Mouse (Mus musculus): ENCODE data around the gene Lmf1. TPM values are rescaled to one million over a fixed set of nuclear protein-coding genes. Genes with fewer than 3 reads are reported as not detected.

Gene Lmf1
- total RNA-seq, 4 experiments from 2014 or later: 27.0 to 33.4 (median 28.4) TPM

DNA sequence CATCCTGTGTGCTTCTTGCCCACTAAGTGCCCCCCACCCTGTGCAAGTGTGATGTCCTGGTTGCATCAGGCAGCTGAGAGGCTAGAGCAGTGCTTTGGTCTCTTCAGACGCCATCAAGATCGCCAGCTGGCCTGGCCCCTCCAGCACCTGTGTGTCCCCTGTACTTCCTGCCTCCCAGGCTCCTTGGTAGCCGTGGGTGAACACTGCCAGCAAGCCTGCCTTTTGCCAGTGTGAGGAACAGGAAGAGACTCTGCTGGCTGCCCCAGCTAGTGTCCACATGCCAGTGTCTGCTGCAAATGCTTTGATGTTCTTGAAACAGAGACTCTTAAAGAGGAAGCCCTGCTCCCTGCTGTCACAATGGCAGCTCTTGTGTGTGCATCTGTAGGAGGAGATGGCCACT, 18.7 kb downstream of the Lmf1 start:
- DNase-seq (ENCODE audit: low spot score in 2 of 2): no peak

DNA sequence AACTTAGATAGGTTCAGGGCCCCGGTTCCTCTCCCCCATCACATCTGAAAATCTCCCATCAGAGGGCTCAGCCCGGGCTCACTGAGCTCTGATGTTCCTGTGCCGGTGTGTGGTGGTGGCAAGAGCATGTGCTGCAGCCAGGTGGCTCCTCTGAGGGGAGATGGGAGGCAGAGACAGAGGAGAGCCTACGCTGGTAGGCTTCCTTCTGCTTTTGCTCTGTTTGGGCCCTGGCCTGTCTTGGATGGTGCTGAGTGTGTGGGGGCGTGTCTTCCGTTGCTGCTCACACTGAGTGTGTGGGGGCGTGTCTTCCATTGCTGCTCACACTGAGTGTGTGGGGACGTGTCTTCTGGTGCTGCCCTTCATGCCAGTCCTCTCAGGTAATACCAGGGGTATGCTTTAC, 23.5 kb downstream of the Lmf1 start:
- no peak for DNase-seq (ENCODE audit: low spot score in 2 of 2)

DNA sequence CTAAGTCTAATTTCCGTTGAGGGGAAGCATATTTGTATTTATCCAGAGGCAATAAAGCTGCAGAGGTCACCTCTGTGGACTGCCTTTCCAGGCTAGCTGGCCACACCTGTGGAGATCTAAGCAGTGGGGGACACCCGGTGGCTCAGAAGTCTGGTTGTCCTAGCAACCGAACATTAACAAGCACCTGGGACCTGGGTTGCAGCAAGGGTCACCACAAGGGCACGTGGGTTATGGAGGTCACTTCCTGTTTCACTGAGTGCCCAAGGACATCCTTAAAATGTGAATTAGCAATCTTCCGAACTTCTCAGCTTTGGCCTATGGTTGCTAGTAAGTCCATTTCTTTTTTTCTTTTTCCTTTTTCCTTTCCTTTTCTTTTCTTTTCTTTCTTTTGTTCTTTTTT, 25.3 kb downstream of the Lmf1 start:
- DNase-seq (ENCODE audit: low spot score in 2 of 2): no peak

DNA sequence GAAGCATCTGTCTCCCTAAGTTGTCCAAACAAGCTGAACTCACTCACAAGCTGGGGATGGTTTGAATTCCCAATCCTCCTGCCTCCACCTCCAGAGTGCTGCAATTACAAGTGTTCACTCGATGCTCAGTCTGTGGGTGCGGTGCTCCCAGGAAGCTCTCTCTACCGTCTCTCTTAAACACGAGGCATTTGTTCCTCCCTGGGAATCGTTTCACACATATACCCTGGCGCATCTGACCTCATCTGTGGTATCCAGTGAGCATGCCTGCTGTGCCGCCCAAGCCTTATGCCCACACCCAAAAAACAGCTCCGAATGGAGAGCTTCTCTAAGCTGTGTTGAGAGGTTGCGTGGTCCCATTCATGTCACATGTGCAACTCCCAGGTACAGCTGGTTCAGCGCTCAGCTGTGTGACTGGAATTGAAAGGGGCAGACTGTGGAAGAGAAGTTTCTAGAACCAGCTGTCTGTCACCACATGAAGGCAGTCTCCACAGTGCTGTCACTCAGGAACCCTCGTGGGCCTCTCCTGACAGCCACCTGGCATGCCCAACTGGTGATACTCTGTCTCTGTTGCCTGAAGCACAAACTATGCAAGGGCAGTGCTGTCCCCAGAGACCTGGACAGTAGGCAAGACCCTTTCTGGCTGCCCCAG, 29.4 kb downstream of the Lmf1 start:
- no peak for DNase-seq (ENCODE audit: low spot score in 2 of 2)

DNA sequence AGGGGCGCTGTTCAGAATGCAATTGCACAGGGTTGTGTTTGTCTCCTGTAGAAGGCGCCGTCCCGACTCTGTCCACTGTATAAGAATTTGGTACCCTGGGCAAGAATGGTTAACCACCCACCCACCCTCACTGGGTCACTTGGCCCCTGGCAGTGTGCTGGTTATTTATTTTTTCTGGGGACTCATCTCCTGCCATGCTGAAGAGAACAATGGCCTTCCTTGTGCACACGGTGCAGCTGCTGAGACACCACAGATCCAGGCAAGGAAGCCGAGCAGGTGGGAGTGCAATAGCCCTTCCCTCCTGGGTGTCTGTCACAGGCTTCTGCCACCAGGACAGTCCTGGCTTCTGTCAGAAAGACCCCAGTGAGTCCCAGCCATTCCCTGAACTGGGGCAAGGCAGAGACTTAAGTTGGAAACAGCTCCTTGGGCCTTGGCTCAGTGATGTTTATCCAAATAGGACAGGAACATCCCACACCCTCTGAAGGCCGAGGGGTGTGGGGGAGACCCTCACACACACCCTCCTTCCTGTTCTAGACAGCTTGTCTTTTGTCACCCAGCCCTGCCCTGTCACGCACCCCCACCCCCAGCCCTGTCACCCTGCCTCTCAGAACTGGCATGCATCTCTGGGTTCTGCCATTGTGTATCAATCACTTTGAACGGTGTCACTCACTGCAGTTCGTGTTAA, 30.1 kb downstream of the Lmf1 start:
- no peak for DNase-seq (ENCODE audit: low spot score in 2 of 2)

DNA sequence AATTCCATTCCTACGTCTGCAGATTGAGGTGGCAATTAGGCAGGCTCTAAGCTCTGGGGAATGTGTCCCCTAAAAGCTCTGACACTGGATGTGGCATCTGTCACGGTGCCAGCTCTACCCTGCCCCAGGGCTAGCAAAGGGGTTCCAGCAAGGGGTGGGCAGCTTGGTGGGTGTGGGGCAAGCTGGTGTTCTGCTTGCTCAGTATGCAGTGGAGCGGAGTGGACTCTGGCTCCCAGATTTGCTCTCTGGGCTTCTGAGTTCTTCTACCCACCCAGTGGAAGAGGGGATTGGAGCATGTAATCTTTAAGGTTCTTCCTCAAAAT, 30.6 kb downstream of the Lmf1 start:
- no peak for DNase-seq (ENCODE audit: low spot score in 2 of 2)

DNA sequence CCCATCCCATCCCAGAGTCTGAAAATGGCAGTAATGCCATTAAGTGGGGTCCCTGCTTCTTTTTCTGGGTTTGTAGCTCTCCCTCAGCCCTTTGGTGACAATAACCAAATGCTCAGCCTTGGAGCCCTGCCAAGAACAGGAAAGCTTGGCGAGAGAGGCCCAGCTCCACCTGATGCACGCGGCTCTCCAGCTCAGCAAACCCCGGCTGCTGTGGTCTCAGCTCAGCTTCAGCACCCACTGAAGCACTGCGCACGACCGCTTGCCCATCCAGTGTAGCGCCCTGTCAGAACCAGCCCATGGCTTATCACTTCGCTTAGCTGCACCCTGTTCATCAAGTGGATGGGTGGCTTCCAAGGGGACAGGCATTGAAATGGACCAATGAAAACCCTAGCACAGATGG, 31.3 kb downstream of the Lmf1 start:
- DNase-seq (ENCODE audit: low spot score in 2 of 2): no peak

DNA sequence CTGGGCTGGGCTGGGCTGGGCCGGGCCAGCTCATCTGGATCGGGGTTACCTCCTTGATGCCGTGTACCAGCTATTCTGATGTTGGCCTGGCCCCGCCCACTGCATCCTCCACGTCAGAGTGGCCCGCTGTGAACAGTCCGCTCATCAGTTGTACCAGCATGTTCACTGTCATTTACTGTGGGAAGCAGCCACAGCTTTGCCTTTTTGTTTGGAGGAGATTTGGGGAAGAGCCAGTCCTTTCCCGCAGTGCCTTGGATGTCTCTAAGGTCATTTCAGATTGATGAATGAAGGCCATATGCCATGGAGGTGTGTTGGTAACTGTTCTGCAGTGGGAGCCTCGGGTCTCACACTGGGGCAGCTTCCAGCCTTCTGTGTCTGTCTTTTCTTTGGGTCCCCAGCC, 33.7 kb downstream of the Lmf1 start:
- DNase-seq (ENCODE audit: low spot score in 2 of 2): no peak

DNA sequence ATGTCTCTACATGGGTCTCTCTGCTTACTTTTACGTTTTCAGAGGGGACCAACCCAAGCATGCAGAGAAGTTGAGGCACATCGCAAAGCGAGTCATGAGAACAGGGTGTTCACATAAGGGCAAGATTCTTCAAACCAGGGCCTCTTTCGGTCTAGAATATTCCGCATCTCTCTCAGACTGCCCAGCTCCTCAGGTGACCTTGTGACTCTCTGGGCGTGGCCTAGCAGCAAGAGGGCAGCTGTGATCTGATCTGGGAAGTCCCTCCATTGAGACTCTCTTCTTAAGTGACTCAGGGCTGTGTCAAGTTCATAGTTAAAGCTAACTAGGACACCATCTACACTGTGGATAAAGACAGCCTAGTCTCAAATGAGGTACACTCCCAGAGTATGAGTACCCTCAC, 34.4 kb downstream of the Lmf1 start:
- no peak for DNase-seq (ENCODE audit: low spot score in 2 of 2)

DNA sequence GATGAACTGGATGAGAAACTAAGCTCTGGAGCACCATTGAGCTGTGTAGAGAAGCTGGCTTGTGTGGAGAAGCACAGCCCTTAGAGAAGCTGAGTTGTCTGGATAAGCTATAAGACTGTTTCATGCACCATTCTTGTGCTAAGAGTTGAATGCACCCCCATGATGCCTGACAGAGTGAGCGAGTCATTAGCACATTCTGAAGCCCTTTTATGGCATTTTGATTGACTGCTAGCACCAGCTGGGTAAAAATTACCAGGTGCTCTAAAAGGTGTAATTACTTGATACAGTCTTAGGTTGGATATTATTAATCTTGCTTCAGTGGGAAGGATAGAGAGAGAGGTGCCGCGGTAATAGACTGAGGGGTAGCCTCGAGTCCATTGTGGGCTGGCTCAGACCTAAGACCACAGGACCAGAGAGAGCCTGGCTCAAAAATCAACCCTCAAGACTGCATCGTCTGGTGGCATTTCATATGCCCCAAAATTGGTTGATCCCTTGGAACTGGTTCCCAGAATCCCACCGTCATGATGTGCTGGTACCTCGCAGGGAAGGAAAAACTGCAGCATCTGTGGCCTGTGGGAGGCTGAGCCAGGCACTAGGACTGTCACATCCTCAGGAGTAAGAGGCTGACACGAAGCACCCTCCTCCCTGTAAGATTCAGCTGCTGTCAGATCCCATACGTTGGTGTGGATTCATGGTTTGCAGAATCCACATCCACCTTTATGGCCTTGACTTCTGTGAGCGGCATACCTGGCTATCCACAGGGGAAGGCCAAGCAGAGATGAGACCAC, 36.0 kb downstream of the Lmf1 start:
- no peak for DNase-seq (ENCODE audit: low spot score in 2 of 2)

DNA sequence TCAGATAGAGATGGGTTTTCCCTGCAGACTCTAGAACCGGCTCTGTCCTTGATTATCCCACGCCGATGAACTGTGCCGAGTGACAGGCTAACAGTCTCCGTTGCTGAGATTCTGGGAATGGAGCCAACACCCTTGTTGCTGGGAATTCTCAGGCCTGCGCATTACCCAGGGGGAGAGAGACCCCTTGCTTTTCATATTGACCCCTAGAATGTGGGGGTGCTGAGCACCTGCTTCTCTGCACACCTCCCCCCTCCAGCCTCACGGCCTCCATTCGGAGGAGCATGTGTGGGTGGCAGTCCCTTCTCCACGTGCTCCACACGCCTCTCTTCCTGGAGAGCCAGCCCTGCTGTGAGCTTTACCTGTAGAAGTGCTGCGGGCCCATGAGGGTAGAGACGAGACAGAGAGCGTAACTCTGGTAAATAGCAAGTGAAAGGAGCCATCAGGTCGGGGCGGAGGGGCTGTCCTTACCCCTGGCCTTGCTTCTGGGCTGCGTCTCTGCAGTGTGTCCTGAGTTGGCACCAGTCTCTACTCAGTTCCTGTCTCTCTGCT, 39.7 kb downstream of the Lmf1 start:
- DNase-seq (ENCODE audit: low spot score in 2 of 2): no peak

DNA sequence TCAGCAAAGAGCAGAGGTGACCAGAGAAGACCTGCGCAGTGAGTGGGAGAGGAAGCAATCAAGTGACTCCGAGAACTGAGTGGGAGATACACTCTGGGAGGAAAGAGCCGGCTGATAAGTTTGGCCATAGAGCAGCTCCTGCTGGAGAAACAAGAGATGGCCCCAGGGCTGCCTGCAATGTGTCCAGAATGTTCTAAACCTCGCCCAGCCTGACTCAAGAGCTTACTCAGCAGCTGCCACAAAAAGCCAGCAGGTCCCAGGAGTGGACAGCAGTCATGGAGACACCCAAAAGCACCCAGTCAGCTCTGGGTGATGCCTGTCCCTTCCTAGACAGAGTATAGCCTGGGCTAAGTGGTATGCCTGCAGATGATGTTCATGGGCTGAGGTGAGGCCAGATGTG, 44.6 kb downstream of the Lmf1 start:
- no peak for DNase-seq (ENCODE audit: low spot score in 2 of 2)

DNA sequence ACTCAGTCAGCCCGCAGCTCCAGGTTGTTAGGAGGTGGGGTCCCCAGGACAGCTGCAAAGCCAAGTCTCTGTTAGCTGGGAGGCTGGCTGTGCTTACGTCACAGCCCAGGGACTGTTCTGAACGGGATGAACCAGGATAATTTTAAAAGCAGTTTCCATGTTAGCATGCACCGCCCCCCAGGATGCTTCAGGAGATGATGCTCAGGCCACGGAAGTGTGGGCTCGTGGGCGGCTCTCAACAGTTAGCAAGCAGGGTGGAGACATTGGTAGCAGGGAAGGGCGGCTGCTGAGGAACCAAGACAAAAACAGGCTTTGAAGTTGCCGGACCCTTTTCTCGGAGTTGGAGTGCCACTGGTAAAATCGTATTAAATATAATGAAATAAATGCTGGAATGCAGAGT, 45.0 kb downstream of the Lmf1 start:
- peak; percentile 65 to 70 for DNase-seq (ENCODE audit: low spot score in 2 of 2)

DNA sequence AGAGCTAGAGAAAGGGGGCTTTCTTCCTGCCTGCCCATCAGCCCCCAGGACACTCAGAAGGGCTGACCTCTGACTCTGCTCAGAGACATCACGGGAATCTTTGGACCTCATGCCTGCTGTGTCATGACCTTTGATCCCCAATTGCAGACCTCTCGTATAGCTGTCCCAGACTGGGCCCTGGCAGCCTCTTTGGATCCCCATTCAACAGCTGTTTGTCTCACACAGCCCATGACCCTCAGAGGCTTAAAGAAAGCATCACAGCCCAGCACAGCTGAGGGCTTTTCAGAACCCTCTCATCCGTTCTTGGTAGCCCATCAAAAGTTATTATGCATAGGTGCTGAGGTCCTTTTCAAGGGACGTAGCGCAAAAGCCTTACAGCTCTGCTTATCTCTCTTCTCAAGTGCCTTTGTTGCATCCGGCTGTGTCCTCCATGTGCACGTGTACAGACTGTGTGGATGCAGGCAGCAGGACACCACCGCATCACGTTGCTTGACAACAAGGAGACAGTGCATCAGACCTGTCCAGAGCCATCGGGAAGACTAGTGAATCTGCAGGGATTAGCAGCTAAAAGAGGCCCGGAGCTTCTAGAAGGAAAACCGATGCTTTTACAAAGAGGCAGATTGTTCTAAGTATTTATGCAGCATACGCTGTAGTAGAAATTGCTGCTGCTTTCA, 45.7 kb downstream of the Lmf1 start:
- DNase-seq (ENCODE audit: low spot score in 2 of 2): no peak

DNA sequence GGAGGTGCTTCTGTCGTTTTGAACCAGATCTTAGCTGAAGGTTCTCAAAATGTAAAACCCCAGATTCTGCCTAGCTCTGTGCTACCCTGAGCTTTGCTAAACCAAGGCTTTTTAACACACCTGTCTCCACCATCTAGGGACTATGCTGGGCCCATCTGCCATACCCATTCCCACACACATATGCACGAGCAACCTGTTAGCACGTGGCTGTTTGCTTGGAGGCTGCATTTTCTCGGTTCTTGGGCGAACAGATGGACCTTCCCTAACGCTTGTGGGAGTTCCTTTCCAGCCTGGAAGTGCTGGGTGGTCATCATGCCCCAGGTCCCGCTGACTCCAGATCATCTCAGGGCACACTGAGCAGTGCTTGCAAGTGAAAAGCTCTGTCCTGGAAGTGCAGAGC, 46.4 kb downstream of the Lmf1 start:
- peak; percentile 71 to 74 for DNase-seq (ENCODE audit: low spot score in 2 of 2)

DNA sequence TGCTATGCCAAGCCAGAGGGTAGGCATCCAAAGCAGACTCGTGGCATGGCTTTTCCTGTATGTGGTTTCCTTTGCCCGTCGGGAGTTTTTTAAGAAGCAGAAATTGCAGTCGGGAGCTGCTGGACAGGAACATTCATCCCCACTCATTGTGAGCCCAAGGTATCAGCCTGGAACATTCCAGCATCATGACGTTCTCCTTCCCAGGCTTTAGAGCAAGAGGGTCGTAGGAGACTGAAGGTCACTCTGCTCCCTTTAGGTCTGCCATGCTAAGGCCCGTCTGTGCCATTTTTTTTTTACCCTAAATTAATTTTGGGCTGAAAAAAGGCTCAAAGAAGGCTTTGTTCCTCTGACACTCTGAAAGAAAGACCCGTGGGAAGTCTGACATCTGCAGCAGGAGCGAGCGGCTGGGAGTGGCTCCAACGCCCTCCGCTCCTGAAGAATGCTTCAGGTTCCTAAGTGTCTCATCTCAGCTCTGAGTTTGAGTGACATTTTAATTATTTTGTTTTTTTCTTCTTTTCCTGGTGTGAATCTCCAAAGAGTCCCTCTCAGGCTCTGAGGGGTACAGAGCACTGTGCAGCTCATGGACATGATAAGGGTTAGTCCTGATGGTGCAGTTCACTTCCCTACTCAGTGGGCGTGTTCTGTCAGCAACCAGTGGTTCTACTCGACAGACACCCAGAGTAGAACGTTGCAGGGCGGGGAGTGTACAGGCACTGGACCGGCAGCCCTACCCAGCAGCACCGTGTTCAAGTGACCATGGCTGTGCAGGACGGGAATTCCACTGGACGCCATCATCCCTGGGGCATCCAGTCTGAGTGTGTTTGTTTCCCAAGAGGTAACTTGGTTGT, 47.5 kb downstream of the Lmf1 start:
- no peak for DNase-seq (ENCODE audit: low spot score in 2 of 2)

DNA sequence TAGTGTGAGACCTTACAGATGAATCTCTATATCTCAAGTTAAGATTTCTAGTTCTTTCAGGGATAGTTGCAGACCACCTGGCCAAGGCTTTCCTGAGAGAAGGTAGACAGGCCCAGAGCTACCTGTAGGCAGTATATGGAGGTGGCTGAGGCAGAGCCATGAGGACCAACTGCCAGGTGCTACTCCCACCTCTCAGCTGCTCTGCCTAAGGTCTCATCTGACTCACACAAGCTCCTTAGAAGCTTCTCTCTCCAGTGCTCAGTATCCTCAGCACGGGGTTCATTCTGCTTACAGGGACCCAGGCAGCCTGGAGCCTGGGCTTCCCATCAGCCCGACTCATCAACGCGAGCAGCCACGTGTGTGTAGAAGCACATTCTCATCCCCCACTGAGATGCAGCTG, 51.4 kb downstream of the Lmf1 start:
- DNase-seq (ENCODE audit: low spot score in 2 of 2): no peak

DNA sequence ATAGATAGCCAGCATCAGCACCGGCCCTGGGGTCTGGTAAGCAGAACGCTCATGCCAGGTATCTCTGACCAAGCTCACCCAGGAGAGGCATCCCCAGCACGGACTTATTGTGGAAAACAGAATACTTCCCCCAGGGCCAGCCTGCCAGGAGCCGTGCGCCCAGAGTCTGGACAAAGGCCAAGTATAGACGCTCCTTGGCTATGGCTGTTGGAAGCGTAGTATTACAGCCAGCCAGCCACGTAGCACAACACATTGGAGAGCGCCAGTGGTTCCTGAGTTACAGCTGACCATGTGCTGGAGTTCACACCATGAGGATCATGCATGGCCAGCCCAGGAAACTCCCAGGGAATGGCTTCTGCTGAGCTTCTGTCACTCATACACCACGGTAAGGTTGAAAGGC, 55.2 kb downstream of the Lmf1 start:
- DNase-seq (ENCODE audit: low spot score in 2 of 2): no peak

DNA sequence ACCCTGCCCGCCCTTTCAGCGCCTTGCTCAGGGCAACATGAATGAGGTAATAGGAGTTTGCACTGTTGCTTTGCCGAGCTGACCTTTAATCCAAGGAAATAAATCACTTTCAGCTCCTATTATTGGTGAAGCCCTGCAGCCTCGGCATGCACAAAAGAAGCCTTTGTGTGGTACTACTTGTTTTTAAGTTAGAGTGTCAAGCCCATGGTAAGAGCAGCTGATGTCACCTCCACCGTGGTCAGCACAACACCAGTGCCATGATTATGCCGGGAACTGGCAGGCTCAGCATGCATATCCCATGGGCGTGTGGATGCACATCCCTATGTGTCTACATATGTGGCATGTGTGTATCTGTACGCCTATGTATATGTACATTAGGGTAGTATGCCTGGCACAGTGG, 56.5 kb downstream of the Lmf1 start:
- DNase-seq (ENCODE audit: low spot score in 2 of 2): no peak

DNA sequence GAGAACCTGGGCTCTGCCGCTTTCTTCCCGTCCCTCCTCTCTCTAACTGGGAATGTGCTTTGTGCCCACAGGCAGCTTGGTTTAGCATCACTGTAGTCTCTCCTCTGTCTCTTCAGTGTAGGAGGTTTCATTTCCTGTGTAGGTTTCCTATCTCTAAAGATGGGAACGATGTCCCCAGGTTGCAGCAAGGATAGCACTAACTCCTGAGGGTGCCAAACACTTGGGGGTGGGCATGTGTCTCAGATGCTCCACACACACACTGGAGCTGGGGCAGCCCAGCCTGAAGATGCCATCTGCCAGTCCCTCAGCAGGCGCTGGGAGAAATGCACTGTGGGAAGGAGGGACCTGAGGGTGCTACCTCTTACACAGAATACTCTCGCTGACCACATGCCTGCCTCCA, 56.9 kb downstream of the Lmf1 start:
- DNase-seq (ENCODE audit: low spot score in 2 of 2): peak; percentile 60 to 62

DNA sequence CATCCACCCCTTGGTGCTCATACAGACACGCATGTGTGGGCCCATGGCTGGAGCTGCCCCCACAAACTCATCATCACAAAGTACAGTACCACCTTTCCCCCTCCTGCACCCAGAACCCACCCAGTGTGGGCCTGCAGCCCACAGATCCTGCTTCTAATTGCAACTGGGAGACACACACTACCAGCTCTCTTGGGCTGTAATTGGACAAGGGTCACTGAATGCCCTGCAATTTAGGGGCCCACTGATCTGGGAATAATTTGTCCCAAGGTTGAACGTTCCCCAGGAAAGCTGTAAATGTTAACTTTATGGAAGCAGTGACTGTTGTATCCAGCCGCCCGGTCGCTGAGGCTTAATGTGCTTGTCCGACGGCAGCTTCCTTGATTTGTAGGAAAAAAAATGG, 59.1 kb downstream of the Lmf1 start:
- no peak for DNase-seq (ENCODE audit: low spot score in 2 of 2)

All from layer of hippocampus, adult 8-10 months (tissue).